Mouse (Mus musculus): Measurements from ENCODE around the gene Thyn1. TPM values are rescaled to one million over a fixed set of nuclear protein-coding genes. Genes with fewer than 3 reads are reported as not detected.

Thyn1 gene
- polyA plus RNA-seq, 1 experiment: 6.7 TPM

GRCm38 (mm10) chr9:26997501-26997900 lies 2.0 kb upstream of the Thyn1 start:
- 86% methylated on average over 2 of the region's 2 CpGs for WGBS
- Histone ChIP-seq H3K4me3 (replicated peaks; ENCODE audit: extremely low read depth, low read depth, low read length) (no peak overlapping the region), H3K4me1 (ENCODE audit: control insufficient read depth, insufficient read depth, low read length) (peaks cover 4% of the 10 kb centered on the region)
- no peak for DNase-seq
- TF ChIP-seq CTCF (IDR thresholded peaks at IDR 0.05; ENCODE audit: insufficient read depth, low read length) (no peak), POLR2A (IDR thresholded peaks at IDR 0.05; ENCODE audit: borderline replicate concordance, extremely low read depth, low read depth, low read length) (no peak)

- no peak for DNase-seq
- Histone ChIP-seq H3K4me1 (ENCODE audit: control insufficient read depth, insufficient read depth, low read length) (peaks cover 4% of the 10 kb centered on the region; the same call in 1 of the 2 replicates), H3K4me3 (replicated peaks; ENCODE audit: extremely low read depth, low read depth, low read length) (peak overlapping the region; percentile 93)
- WGBS: under 1% methylated on average over 29 of the region's 29 CpGs
- no peak for TF ChIP-seq CTCF (IDR thresholded peaks at IDR 0.05; ENCODE audit: insufficient read depth, low read length)
- no peak for TF ChIP-seq POLR2A (IDR thresholded peaks at IDR 0.05; ENCODE audit: borderline replicate concordance, extremely low read depth, low read depth, low read length)
Observed at GRCm38 (mm10) chr9:26998669-26999460, 645 bp upstream of the Thyn1 start.

GRCm38 (mm10) chr9:27005231-27005630 lies 5.7 kb downstream of the Thyn1 start:
- no peak for DNase-seq
- TF ChIP-seq CTCF (IDR thresholded peaks at IDR 0.05; ENCODE audit: insufficient read depth, low read length) (no peak), POLR2A (IDR thresholded peaks at IDR 0.05; ENCODE audit: borderline replicate concordance, extremely low read depth, low read depth, low read length) (no peak)
- H3K4me1 ChIP-seq (ENCODE audit: control insufficient read depth, insufficient read depth, low read length): no peaks in the 10 kb centered on the region
- H3K4me3 ChIP-seq (replicated peaks; ENCODE audit: extremely low read depth, low read depth, low read length): no peak overlapping the region
- WGBS: 90% methylated on average over 3 of the region's 3 CpGs

GRCm38 (mm10) chr9:27005933-27006332 lies 6.4 kb downstream of the Thyn1 start:
- TF ChIP-seq CTCF (IDR thresholded peaks at IDR 0.05; ENCODE audit: insufficient read depth, low read length) (no peak), POLR2A (IDR thresholded peaks at IDR 0.05; ENCODE audit: borderline replicate concordance, extremely low read depth, low read depth, low read length) (no peak)
- H3K4me3 ChIP-seq (replicated peaks; ENCODE audit: extremely low read depth, low read depth, low read length): no peak overlapping the region
- 91% methylated on average over 1 of the region's 1 CpGs for WGBS
- DNase-seq: no peak
- H3K4me1 ChIP-seq (ENCODE audit: control insufficient read depth, insufficient read depth, low read length): no peaks in the 10 kb centered on the region

GRCm38 (mm10) chr9:27006866-27007265 lies 7.4 kb downstream of the Thyn1 start:
- Histone ChIP-seq H3K4me3 (replicated peaks; ENCODE audit: extremely low read depth, low read depth, low read length) (no peak overlapping the region), H3K4me1 (ENCODE audit: control insufficient read depth, insufficient read depth, low read length) (no peaks in the 10 kb centered on the region)
- TF ChIP-seq CTCF (IDR thresholded peaks at IDR 0.05; ENCODE audit: insufficient read depth, low read length) (no peak), POLR2A (IDR thresholded peaks at IDR 0.05; ENCODE audit: borderline replicate concordance, extremely low read depth, low read depth, low read length) (no peak)
- DNase-seq: no peak
- 88% methylated on average over 5 of the region's 5 CpGs for WGBS

GRCm38 (mm10) chr9:27009231-27009630 lies 9.7 kb downstream of the Thyn1 start:
- no peak for DNase-seq
- TF ChIP-seq POLR2A (IDR thresholded peaks at IDR 0.05; ENCODE audit: borderline replicate concordance, extremely low read depth, low read depth, low read length) (no peak), CTCF (IDR thresholded peaks at IDR 0.05; ENCODE audit: insufficient read depth, low read length) (no peak)
- 80% methylated on average over 5 of the region's 5 CpGs for WGBS
- no peaks in the 10 kb centered on the region for H3K4me1 ChIP-seq (ENCODE audit: control insufficient read depth, insufficient read depth, low read length)
- H3K4me3 ChIP-seq (replicated peaks; ENCODE audit: extremely low read depth, low read depth, low read length): no peak overlapping the region

GRCm38 (mm10) chr9:27011572-27011971 lies 12.1 kb downstream of the Thyn1 start:
- Histone ChIP-seq H3K4me3 (replicated peaks; ENCODE audit: extremely low read depth, low read depth, low read length) (no peak overlapping the region), H3K4me1 (ENCODE audit: control insufficient read depth, insufficient read depth, low read length) (no peaks in the 10 kb centered on the region)
- no peak for DNase-seq
- TF ChIP-seq CTCF (IDR thresholded peaks at IDR 0.05; ENCODE audit: insufficient read depth, low read length) (no peak), POLR2A (IDR thresholded peaks at IDR 0.05; ENCODE audit: borderline replicate concordance, extremely low read depth, low read depth, low read length) (no peak)
- WGBS: 73% methylated on average over 4 of the region's 4 CpGs

- no peak for TF ChIP-seq CTCF (IDR thresholded peaks at IDR 0.05; ENCODE audit: insufficient read depth, low read length)
- TF ChIP-seq POLR2A (IDR thresholded peaks at IDR 0.05; ENCODE audit: borderline replicate concordance, extremely low read depth, low read depth, low read length): no peak
- no peak for DNase-seq
- 95% methylated on average over 10 of the region's 10 CpGs for WGBS
Observed at GRCm38 (mm10) chr9:27018961-27019360, 19.5 kb downstream of the Thyn1 start.

GRCm38 (mm10) chr9:27023681-27024080 lies 24.2 kb downstream of the Thyn1 start:
- WGBS: 59% methylated on average over 4 of the region's 4 CpGs
- peaks cover 14% of the 10 kb centered on the region for H3K4me1 ChIP-seq (ENCODE audit: control insufficient read depth, insufficient read depth, low read length)
- DNase-seq: no peak
- no peak for TF ChIP-seq POLR2A (IDR thresholded peaks at IDR 0.05; ENCODE audit: borderline replicate concordance, extremely low read depth, low read depth, low read length)
- H3K4me3 ChIP-seq (replicated peaks; ENCODE audit: extremely low read depth, low read depth, low read length): no peak overlapping the region

More at GRCm38 (mm10) chr9:27018961-27019360, 19.5 kb downstream of the Thyn1 start:
- peaks cover 6% of the 10 kb centered on the region; the same call in 1 of the 2 replicates for H3K4me1 ChIP-seq (ENCODE audit: control insufficient read depth, insufficient read depth, low read length)
- no peak overlapping the region for H3K4me3 ChIP-seq (replicated peaks; ENCODE audit: extremely low read depth, low read depth, low read length)

GRCm38 (mm10) chr9:27026708-27027107 lies 27.2 kb downstream of the Thyn1 start:
- no peak for DNase-seq
- WGBS: 11% methylated on average over 1 of the region's 1 CpGs
- H3K4me3 ChIP-seq (replicated peaks; ENCODE audit: extremely low read depth, low read depth, low read length): no peak overlapping the region
- peaks cover 14% of the 10 kb centered on the region for H3K4me1 ChIP-seq (ENCODE audit: control insufficient read depth, insufficient read depth, low read length)
- TF ChIP-seq CTCF (IDR thresholded peaks at IDR 0.05; ENCODE audit: insufficient read depth, low read length): no peak
- no peak for TF ChIP-seq POLR2A (IDR thresholded peaks at IDR 0.05; ENCODE audit: borderline replicate concordance, extremely low read depth, low read depth, low read length)

All from lung, adult 2 months (tissue).